Mouse (Mus musculus) stomach, postnatal 0 days (tissue): Measurements from ENCODE around the gene Tcea2.

Experiments used
- CTCF ChIP-seq: IDR thresholded peaks from 2 replicates; pipeline ENCODE4 v1.5.1; 2016; ENCODE audit warnings: antibody characterized with exemption, low read depth, mild to moderate bottlenecking, moderate library complexity
- EP300 ChIP-seq: optimal IDR thresholded peaks from 2 replicates; pipeline ENCODE3; 2016; ENCODE audit warnings: antibody characterized with exemption

- TF ChIP-seq CTCF: no peak
- TF ChIP-seq EP300: no peak
Measured at GRCm38 (mm10) chr2:181695776-181696175, 15.7 kb downstream of the Tcea2 start.
